8 mouse cellular contexts compared by ENCODE assay signal in genomic region chr2:31068246-31069113, GRCm38 (mm10).
DNase-seq lines count a peak whose midpoint lies in the region; ATAC-seq and TF ChIP-seq lines count a peak whose summit lies in the region.

No protein-coding gene starts in this region.

- peak; percentile 53 for DNase-seq in cerebellum, adult 11 months
- peak; percentile 65 to 78 for DNase-seq in cerebellum, adult 2 months
- peak; percentile 43 for DNase-seq in forebrain, postnatal 0 days
- peak; percentile 42 to 69 for DNase-seq in left cerebral cortex, postnatal 25 days (ENCODE audit: low spot score in 2 of 2)
- DNase-seq in neural tube, embryonic 11.5 days (ENCODE audit: low spot score), result peak; percentile 77
- DNase-seq in thymus, postnatal 10 days (ENCODE audit: low spot score in 2 of 2), result no peak

- peak overlapping the region; percentile 95 for H3K27ac ChIP-seq in cerebellum, adult 2 months (ENCODE audit: insufficient read depth, low read length)
- H3K27ac ChIP-seq in forebrain, postnatal 0 days (ENCODE audit: low read depth, low read length), result peak overlapping the region; percentile 51
- peak overlapping the region; percentile 78 for H3K27ac ChIP-seq in hindbrain, embryonic 16.5 days (ENCODE audit: low read depth, low read length)
- H3K27ac ChIP-seq in neural tube, embryonic 11.5 days (ENCODE audit: low read depth, low read length), result peak overlapping the region; percentile 94

- H3K9ac ChIP-seq in forebrain, postnatal 0 days, result no peak overlapping the region
- no peak overlapping the region for H3K9ac ChIP-seq in hindbrain, embryonic 16.5 days (ENCODE audit: low read depth, low read length)
- peak overlapping the region; percentile 32; the same call in 1 of the 2 replicates for H3K9ac ChIP-seq in neural tube, embryonic 11.5 days (ENCODE audit: low read length)

- H3K36me3 ChIP-seq in forebrain, postnatal 0 days (ENCODE audit: insufficient read depth), result 0 out of 2 replicates have a peak, but pooled peaks cover 3% of the 10 kb centered on the region
- peaks cover 14% of the 10 kb centered on the region for H3K36me3 ChIP-seq in hindbrain, embryonic 16.5 days (ENCODE audit: control insufficient read depth, insufficient read depth, low read length)
- peaks cover 2% of the 10 kb centered on the region; the same call in 1 of the 2 replicates for H3K36me3 ChIP-seq in neural tube, embryonic 11.5 days (ENCODE audit: control insufficient read depth, insufficient read depth, low read length)

- TF ChIP-seq CTCF in cerebellum, adult 2 months (IDR thresholded peaks at IDR 0.05; ENCODE audit: borderline replicate concordance, insufficient read depth, low read depth, low read length), result no peak
- no peak for TF ChIP-seq CTCF in forebrain, postnatal 0 days (IDR thresholded peaks at IDR 0.05; ENCODE audit: low read depth)

- TF ChIP-seq POLR2A in cerebellum, adult 2 months (IDR thresholded peaks at IDR 0.05; ENCODE audit: borderline replicate concordance, insufficient read depth, low read length), result no peak

- no peak overlapping the region for H3K4me2 ChIP-seq in forebrain, postnatal 0 days (ENCODE audit: low read depth)
- no peak overlapping the region for H3K4me2 ChIP-seq in hindbrain, embryonic 16.5 days (ENCODE audit: low read length)
- no peak overlapping the region for H3K4me2 ChIP-seq in neural tube, embryonic 11.5 days (ENCODE audit: low read depth)

- intact Hi-C loops in left cerebral cortex, postnatal 25 days (cut with DNase I), result loop anchor here (5.0 kb wide), 1 partner anchor 74 kb away; the partner anchor contains the start of gene Fnbp1

- no peaks in the 10 kb centered on the region for H3K27me3 ChIP-seq in cerebellum, adult 2 months (ENCODE audit: control insufficient read depth, insufficient read depth, low read length)
- no peaks in the 10 kb centered on the region for H3K27me3 ChIP-seq in forebrain, postnatal 0 days (ENCODE audit: insufficient read depth, low read length)
- no peaks in the 10 kb centered on the region for H3K27me3 ChIP-seq in hindbrain, embryonic 16.5 days (replicated peaks; ENCODE audit: control insufficient read depth, insufficient read depth, low read length)
- no peaks in the 10 kb centered on the region for H3K27me3 ChIP-seq in neural tube, embryonic 11.5 days (ENCODE audit: control insufficient read depth, insufficient read depth, low read length)

- H3K4me3 ChIP-seq in cerebellum, adult 2 months (replicated peaks; ENCODE audit: insufficient read depth, low read depth, low read length), result no peak overlapping the region
- no peak overlapping the region for H3K4me3 ChIP-seq in forebrain, postnatal 0 days (ENCODE audit: low read depth, low read length)
- no peak overlapping the region for H3K4me3 ChIP-seq in hindbrain, embryonic 16.5 days (ENCODE audit: low read length)
- no peak overlapping the region for H3K4me3 ChIP-seq in neural tube, embryonic 11.5 days (ENCODE audit: low read depth, low read length)

- no peaks in the 10 kb centered on the region for H3K9me3 ChIP-seq in forebrain, postnatal 0 days (ENCODE audit: low read length)
- no peaks in the 10 kb centered on the region for H3K9me3 ChIP-seq in hindbrain, embryonic 16.5 days (ENCODE audit: control insufficient read depth, low read length)
- no peaks in the 10 kb centered on the region for H3K9me3 ChIP-seq in neural tube, embryonic 11.5 days (ENCODE audit: control insufficient read depth, low read length)

- peaks cover 43% of the 10 kb centered on the region for H3K4me1 ChIP-seq in cerebellum, adult 2 months (ENCODE audit: control insufficient read depth, insufficient read depth, low read length)
- no peaks in the 10 kb centered on the region; the same call in 1 of the 2 replicates for H3K4me1 ChIP-seq in forebrain, postnatal 0 days (ENCODE audit: insufficient read depth)
- peaks cover 17% of the 10 kb centered on the region for H3K4me1 ChIP-seq in hindbrain, embryonic 16.5 days (ENCODE audit: control insufficient read depth, insufficient read depth, low read depth, low read length)
- H3K4me1 ChIP-seq in neural tube, embryonic 11.5 days (ENCODE audit: control insufficient read depth, insufficient read depth, low read length), result peaks cover 9% of the 10 kb centered on the region; the same call in 1 of the 2 replicates

- ATAC-seq in cerebellum, adult (ENCODE audit: insufficient number of reproducible peaks, low FRiP score, low TSS enrichment), result no peak
- ATAC-seq in forebrain, postnatal 0 days, result peak; percentile 88
- peak; percentile 88 for ATAC-seq in hindbrain, embryonic 16.5 days
- peak; percentile 85 for ATAC-seq in neural tube, embryonic 11.5 days (ENCODE audit: insufficient read depth, low FRiP score, low TSS enrichment)

- WGBS in cerebellum, adult 2 months, result 12% methylated on average over 13 of the region's 13 CpGs
- WGBS in forebrain, postnatal 0 days, result 9% methylated on average over 13 of the region's 13 CpGs
- WGBS in hindbrain, embryonic 16.5 days, result 9% methylated on average over 13 of the region's 13 CpGs
- WGBS in neural tube, embryonic 11.5 days, result 8% methylated on average over 13 of the region's 13 CpGs

Comparison
In these comparisons a context has a peak if more than half of its experiments do, and no peak if none do; other contexts are left out.
1. DNase-seq: peak in cerebellum, adult 11 months (single experiment), cerebellum, adult 2 months (2 of 2), forebrain, postnatal 0 days (single experiment), left cerebral cortex, postnatal 25 days (2 of 2) and neural tube, embryonic 11.5 days (single experiment); none in thymus, postnatal 10 days (0 of 2).
2. Peak in every context shown above with its lines, with median percentiles within 50 percentile points of each other: H3K27ac ChIP-seq.